Mouse (Mus musculus) midbrain, postnatal 0 days (tissue): ENCODE measurements around the gene Tekt4. TPM values are rescaled to one million over a fixed set of nuclear protein-coding genes. Genes with fewer than 3 reads are reported as not detected.

Experiments
- ATAC-seq: fragments of 200-750 bp; cut with Nextera tagmentation; 2 replicates; pipeline ENCODE4 v1.8.0; 2017; ENCODE audit warnings: moderate number of reproducible peaks, mild to moderate bottlenecking, moderate TSS enrichment, moderate library complexity; ENCODE audit not compliant: low FRiP score
- DNase-seq: peaks from one replicate; pipeline ENCODE4 v3.0.0-alpha.2; 2015; ENCODE audit warnings: low spot score
- H3K27ac ChIP-seq: fragments of 300-500 bp; sonication (generic); 2 replicates; pipeline ENCODE4 v1.5.1; 2014; ENCODE audit warnings: low read depth, mild to moderate bottlenecking, low read length, mixed read lengths
- H3K27me3 ChIP-seq: fragments of 300-500 bp; sonication (generic); 2 replicates; pipeline ENCODE4 v1.6.1; 2014; ENCODE audit warnings: low read length, control low read depth, mixed read lengths; ENCODE audit not compliant: insufficient read depth
- H3K36me3 ChIP-seq: fragments of 300-500 bp; sonication (generic); 2 replicates; pipeline ENCODE4 v1.6.1; 2014; ENCODE audit warnings: low read length, control low read depth, mixed read lengths; ENCODE audit not compliant: insufficient read depth
- H3K4me1 ChIP-seq: fragments of 300-500 bp; sonication (generic); 2 replicates; pipeline ENCODE4 v1.6.1; 2014; ENCODE audit warnings: mild to moderate bottlenecking, control low read depth, antibody characterized with exemption, low read length, mixed read lengths; ENCODE audit not compliant: insufficient read depth
- H3K4me2 ChIP-seq: fragments of 300-500 bp; sonication (generic); 2 replicates; pipeline ENCODE4 v1.6.1; 2014; ENCODE audit warnings: low read depth, mild to moderate bottlenecking, low read length, mixed read lengths; ENCODE audit not compliant: poor library complexity, severe bottlenecking
- H3K4me3 ChIP-seq: fragments of 300-500 bp; sonication (generic); 2 replicates; pipeline ENCODE4 v1.5.1; 2014; ENCODE audit warnings: low read depth, mild to moderate bottlenecking, low read length, moderate library complexity
- H3K9ac ChIP-seq: fragments of 300-500 bp; sonication (generic); replicated peaks from 2 replicates; pipeline ENCODE4 v1.6.1; 2014; ENCODE audit warnings: mild to moderate bottlenecking, low read length, moderate library complexity, mixed read lengths; ENCODE audit not compliant: poor library complexity, severe bottlenecking
- H3K9me3 ChIP-seq: fragments of 300-500 bp; sonication (generic); 2 replicates; pipeline ENCODE4 v1.6.1; 2016; ENCODE audit warnings: low read length, control low read depth
- CTCF ChIP-seq: IDR thresholded peaks from 2 replicates; pipeline ENCODE4 v1.5.1; 2016; ENCODE audit warnings: antibody characterized with exemption, mild to moderate bottlenecking
- WGBS: fragments of 180-500 bp; shearing (Covaris S2); extraction: QIAGEN DNeasy Blood & Tissue Kit; methylation state at CpG from one replicate; pipeline ENCODE4 v1.1.7; 2014; 5-methylcytosine and 5-hydroxymethylcytosine counted together
- polyA plus RNA-seq: library from polyadenylated mRNA; unstranded; fragments of >200 nt; fragmentation: Nextera tagmentation; extraction: Ambion mirVana; gene quantifications from 2 replicates; pipeline ENCODE4 v1.2.1, GENCODE M21; 2015
- total RNA-seq: library from RNA; depleted of rRNA; stranded (reverse); fragments of >200 nt; gene quantifications from 2 replicates; pipeline ENCODE4 v1.2.3, GENCODE M21; 2014

Tekt4 gene
- total and polyA plus RNA-seq, 2 experiments from 2014 or later: 2.3 to 5.2 TPM

DNA sequence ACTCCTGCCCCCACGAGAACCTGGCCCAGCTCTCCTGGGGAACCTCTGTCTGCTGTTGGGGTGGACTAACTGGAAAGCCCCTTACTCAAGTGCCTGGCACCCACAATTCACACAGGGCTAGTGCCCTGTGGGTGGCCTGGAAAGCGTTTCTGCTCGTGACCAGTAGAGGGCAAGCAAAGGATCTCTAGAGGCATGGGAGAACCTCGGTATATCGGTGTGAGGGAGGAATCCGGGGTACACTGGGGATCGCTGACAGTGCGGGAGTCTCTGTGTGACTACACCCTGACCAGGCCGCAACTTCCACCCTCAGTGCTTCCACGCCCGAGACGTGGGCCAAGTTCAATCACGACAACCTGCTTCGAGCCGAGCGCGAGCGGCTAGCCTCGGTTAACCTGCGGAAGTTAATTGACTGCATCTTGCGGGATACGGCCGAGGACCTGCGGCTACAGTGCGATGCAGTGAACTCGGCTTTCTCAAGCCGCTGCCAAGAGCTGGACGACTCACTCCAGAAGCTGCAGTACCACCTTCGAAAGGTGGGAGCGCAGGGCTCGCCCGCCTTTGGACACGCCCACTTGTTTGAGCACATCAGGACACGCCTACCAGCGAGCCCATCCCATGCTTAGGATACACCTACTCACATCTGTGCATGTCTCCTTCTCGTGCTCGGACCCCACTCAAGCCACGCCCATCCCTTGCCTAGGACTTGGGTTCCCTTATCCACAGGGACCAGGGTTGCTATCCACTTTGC is 20.1 kb downstream of the Tekt4 start:
- DNase-seq: peak; percentile 80
- no peaks in the 10 kb centered on the region for H3K9me3 ChIP-seq
- H3K4me1 ChIP-seq: no peaks in the 10 kb centered on the region
- WGBS: 2% methylated on average over 38 of the region's 38 CpGs
- H3K9ac ChIP-seq: peak overlapping the region; percentile 50
- peak; percentile 72 for TF ChIP-seq CTCF
- H3K36me3 ChIP-seq: no peaks in the 10 kb centered on the region
- H3K27me3 ChIP-seq: peaks cover 9% of the 10 kb centered on the region
- H3K4me3 ChIP-seq: peak overlapping the region; percentile 39
- peak; percentile 58 for ATAC-seq
- peak overlapping the region; percentile 75 for H3K4me2 ChIP-seq
- H3K27ac ChIP-seq: no peak overlapping the region

DNA sequence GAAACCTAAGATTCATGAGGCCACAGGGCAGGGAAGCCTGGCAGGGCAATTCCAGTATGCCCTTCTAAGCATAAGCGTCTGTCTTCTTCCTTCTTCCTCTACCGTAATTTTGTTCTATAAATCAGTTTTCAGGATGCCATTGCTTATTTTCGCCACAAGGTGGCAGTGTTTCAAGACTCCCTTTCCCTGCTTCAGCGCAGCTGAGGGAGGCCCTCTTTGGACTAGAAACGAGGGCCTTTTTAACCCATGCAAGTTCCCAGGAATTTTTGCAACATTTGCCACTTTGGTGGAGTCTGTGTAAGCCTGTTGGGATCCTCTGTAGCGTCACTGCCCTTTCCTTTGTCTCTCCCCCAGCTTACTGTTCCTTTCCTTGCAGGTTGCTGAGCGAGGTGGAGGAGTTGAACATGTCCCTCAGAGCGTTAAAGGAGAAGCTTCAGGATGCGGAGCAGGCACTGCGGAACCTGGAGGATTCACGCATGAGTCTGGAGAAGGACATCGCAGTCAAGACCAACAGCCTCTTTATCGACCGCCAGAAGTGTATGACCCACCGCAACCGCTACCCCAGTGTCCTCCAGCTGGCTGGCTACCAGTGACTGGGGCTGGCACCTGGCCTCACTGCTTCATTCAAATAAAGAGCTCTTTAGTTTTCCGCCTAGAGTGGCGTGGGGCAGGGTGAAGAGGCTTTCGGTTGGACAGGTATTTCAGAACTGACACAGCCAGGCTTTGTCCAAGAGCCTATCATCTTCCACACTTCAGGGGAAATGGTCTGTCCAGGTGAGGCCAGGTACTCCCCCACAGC is 21.7 kb downstream of the Tekt4 start:
- H3K9me3 ChIP-seq: no peaks in the 10 kb centered on the region
- no peaks in the 10 kb centered on the region for H3K4me1 ChIP-seq
- WGBS: 41% methylated on average over 19 of the region's 19 CpGs
- no peak overlapping the region for H3K4me3 ChIP-seq
- ATAC-seq (no peak), DNase-seq (peak; percentile 77)
- no peak overlapping the region for H3K4me2 ChIP-seq
- H3K27ac ChIP-seq: no peak overlapping the region
- H3K9ac ChIP-seq: no peak overlapping the region
- peaks cover 9% of the 10 kb centered on the region for H3K27me3 ChIP-seq
- no peaks in the 10 kb centered on the region for H3K36me3 ChIP-seq
- TF ChIP-seq CTCF: peak; percentile 97

DNA sequence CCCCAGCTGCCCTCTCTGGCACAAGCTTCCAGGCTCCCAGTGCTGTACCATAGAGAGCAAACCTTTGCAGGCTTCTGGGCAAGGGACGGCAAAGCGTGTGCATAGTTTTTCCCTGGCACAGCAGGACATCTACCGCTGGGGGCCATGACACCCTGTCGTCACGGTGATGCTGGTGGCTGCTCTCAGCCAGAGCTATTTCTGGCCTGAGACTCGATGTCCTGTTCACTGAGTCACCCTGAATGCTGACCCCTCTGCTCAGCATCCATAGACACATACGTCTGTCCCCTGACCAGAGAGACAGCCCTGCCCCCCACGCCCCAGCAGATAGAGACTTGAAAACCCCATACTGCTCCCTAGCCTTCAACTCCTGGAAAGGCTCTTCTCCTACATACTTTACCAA is 25.7 kb downstream of the Tekt4 start:
- H3K27me3 ChIP-seq: peaks cover 6% of the 10 kb centered on the region; the same call in 1 of the 2 replicates
- no peaks in the 10 kb centered on the region for H3K36me3 ChIP-seq
- H3K27ac ChIP-seq: no peak overlapping the region
- no peak for DNase-seq
- ATAC-seq: no peak
- 52% methylated on average over 8 of the region's 8 CpGs for WGBS
- no peak for TF ChIP-seq CTCF
- no peak overlapping the region for H3K4me3 ChIP-seq
- no peak overlapping the region for H3K4me2 ChIP-seq
- no peaks in the 10 kb centered on the region for H3K4me1 ChIP-seq
- no peak overlapping the region for H3K9ac ChIP-seq
- H3K9me3 ChIP-seq: no peaks in the 10 kb centered on the region

DNA sequence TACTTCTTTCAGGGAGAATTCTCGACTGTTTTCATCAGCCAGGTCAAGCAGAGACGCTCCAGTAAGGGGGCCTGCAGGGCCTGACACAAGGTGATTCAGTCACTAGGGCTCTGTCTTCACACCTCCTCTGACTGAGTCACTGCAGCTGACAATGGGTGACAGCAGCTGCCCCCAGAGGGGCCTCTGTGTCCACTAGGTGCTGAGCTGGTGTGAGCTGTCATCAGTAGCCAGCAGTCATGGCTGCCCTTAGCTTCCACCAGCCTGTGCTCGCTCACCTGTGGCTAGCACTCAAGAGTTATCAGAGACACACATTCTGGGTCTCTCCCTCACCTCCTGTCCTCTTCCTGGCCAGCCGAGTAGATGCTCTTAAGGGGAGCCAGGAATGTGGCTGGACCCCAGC is 26.4 kb downstream of the Tekt4 start:
- Histone ChIP-seq H3K4me3 (no peak overlapping the region), H3K4me1 (no peaks in the 10 kb centered on the region), H3K9ac (no peak overlapping the region), H3K4me2 (no peak overlapping the region), H3K9me3 (no peaks in the 10 kb centered on the region), H3K27ac (no peak overlapping the region), H3K36me3 (no peaks in the 10 kb centered on the region), H3K27me3 (peaks cover 6% of the 10 kb centered on the region; the same call in 1 of the 2 replicates)
- 63% methylated on average over 4 of the region's 4 CpGs for WGBS
- DNase-seq (no peak), ATAC-seq (no peak)
- no peak for TF ChIP-seq CTCF

DNA sequence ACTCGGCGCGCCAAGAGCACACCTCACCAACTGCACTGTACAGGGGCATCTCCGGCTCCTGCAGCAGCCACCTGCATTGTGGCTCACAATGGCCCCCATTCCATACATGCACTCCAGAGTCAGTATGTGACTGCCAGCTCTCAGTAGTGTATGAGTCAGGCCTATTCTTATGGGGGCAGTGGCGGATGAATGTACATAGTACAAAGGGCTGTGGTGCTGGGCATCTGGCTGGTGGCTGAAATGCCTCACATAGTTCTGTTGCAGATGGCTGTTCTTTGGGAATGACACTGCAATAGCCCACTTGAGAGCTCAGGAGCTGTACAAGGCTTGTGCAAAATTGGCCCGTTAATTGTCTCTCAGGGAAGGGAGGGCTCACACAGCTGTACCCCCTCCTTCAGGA is 27.7 kb downstream of the Tekt4 start:
- no peak overlapping the region for H3K4me3 ChIP-seq
- 86% methylated on average over 6 of the region's 6 CpGs for WGBS
- ATAC-seq: no peak
- no peak for TF ChIP-seq CTCF
- no peak for DNase-seq
- no peaks in the 10 kb centered on the region for H3K4me1 ChIP-seq
- H3K4me2 ChIP-seq: no peak overlapping the region
- no peak overlapping the region for H3K27ac ChIP-seq
- H3K9ac ChIP-seq: no peak overlapping the region
- H3K36me3 ChIP-seq: no peaks in the 10 kb centered on the region
- H3K9me3 ChIP-seq: no peaks in the 10 kb centered on the region
- 0 out of 2 replicates have a peak, but pooled peaks cover 2% of the 10 kb centered on the region for H3K27me3 ChIP-seq

DNA sequence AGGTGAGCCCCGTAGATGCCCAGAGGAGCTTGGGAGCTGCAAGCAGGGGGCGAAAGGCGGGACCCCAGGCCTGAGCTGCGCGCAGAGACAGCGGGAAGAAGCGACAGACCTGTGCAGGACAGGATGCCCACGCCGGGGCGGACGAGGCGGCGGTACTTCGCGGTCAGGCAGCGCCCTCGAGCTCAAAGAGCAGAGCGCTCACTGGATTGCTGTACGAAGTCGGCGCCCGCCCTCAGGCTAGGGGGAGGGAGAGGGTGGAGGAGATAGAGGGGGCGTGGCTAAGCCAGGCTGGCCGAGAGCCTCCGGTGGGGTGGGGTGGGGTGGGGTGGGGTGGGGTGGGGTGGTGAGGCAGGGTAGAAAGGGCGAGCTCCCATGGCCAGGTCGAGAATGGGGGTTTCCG is 42.6 kb downstream of the Tekt4 start, which contains the start of gene Sstr5:
TSS of gene Sstr5 (minus strand) at position 276 of the 400 bp plus-strand sequence.
- under 1% methylated on average over 23 of the region's 28 CpGs for WGBS
- H3K36me3 ChIP-seq: no peaks in the 10 kb centered on the region
- peak within 1 kb of the TSS; percentile 51 for H3K4me2 ChIP-seq
- TF ChIP-seq CTCF: no peak
- peaks cover 23% of the 10 kb centered on the region; the same call in 1 of the 2 replicates for H3K27me3 ChIP-seq
- DNase-seq: no peak
- no peak within 1 kb of the TSS for H3K27ac ChIP-seq
- H3K9ac ChIP-seq: peak within 1 kb of the TSS; percentile 55
- no peaks in the 10 kb centered on the region for H3K4me1 ChIP-seq
- H3K9me3 ChIP-seq: no peaks in the 10 kb centered on the region
- no peak for ATAC-seq
- H3K4me3 ChIP-seq: peak within 1 kb of the TSS; percentile 33
